Mouse (Mus musculus): ENCODE results near the gene Rhot2.

DNA sequence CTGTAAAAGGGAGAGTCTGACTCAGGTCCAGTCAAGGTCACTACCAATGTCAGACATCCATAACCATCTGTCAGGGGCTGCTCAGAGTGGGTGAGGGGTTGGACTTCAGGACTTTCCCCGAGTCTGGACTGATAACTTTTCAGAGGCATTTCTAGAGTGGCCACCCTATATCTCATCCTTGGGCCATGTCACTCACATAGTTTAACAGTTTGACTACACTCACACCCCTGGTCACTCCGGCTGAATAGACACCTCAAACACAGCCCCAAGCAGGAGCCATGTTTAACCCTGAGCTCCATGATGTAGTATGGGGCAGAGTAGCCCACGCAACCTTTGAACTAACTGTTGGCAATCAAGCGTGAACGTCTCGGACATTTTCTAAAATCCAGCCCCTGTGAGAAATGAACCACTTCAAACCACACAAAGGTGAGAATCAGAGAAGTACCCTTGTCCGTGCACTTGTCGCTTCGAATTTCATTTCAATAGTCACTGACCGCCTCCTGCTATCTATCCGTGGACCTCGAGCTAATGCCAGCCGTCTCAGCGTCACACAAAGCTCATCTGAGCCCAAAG is 29.6 kb upstream of the Rhot2 start:
- TF ChIP-seq CTCF (IDR thresholded peaks at IDR 0.05; ENCODE audit: borderline replicate concordance, control insufficient read depth, extremely low read depth, insufficient read depth, low read length, poor library complexity) (no peak), POLR2A (IDR thresholded peaks at IDR 0.05; ENCODE audit: control insufficient read depth, extremely low read depth, insufficient read depth, low read length, poor library complexity) (no peak)
